ENCODE assay signal across 9 mouse cellular contexts in the genomic region with DNA sequence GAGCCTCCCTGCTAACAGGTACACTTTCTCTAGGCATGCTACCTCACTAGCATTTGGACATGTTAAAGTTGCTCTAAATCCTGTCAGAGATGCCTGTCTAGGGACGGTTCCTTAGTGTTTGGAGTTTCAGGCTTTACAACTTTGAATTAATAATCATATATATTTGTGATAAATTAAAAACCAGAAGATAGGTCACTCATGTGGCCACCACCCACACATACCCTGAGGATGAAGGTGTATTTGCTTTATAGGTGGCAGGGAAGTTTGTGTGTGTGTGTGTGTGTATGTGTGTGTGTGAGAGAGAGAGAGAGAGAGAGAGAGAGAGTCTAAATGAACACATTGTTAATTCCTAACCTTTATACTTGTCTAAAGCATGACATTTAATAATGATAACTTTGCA.
DNase-seq lines count a peak whose midpoint lies in the region; ATAC-seq and TF ChIP-seq lines count a peak whose summit lies in the region.
"Had no signal": no experiment of that assay in that cellular context is flagged by ENCODE, and none has a peak within 500 bp of the region (broad histone marks: within the 10 kb centered on the region; RNA-seq: fewer than 3 reads in every experiment).

No protein-coding gene starts in this region.

- no peaks in the 10 kb centered on the region for H3K27me3 ChIP-seq in heart, embryonic 13.5 days (replicated peaks)
- no peaks in the 10 kb centered on the region for H3K27me3 ChIP-seq in C2C12 (ENCODE audit: control insufficient read depth, insufficient read depth, insufficient read length)
- no peaks in the 10 kb centered on the region for H3K27me3 ChIP-seq in forebrain, embryonic 15.5 days
- H3K27me3 ChIP-seq in liver, embryonic 15.5 days: peaks cover 7% of the 10 kb centered on the region

- H3K79me2 ChIP-seq in C2C12 (ENCODE audit: control insufficient read depth, insufficient read depth): peaks cover 61% of the 10 kb centered on the region

- no peaks in the 10 kb centered on the region for H3K9me3 ChIP-seq in heart, embryonic 13.5 days
- no peaks in the 10 kb centered on the region for H3K9me3 ChIP-seq in forebrain, embryonic 15.5 days
- H3K9me3 ChIP-seq in liver, embryonic 15.5 days (replicated peaks): no peaks in the 10 kb centered on the region

- no peaks in the 10 kb centered on the region for H3K36me3 ChIP-seq in heart, embryonic 13.5 days
- no peaks in the 10 kb centered on the region for H3K36me3 ChIP-seq in C2C12 (ENCODE audit: control insufficient read depth, insufficient read depth)
- H3K36me3 ChIP-seq in forebrain, embryonic 15.5 days: no peaks in the 10 kb centered on the region
- no peaks in the 10 kb centered on the region for H3K36me3 ChIP-seq in liver, embryonic 15.5 days (replicated peaks)

- no peak for DNase-seq in heart, postnatal 25 days (ENCODE audit: low spot score)
- DNase-seq in left cerebral cortex, postnatal 36 days (ENCODE audit: low spot score in 2 of 2): no peak
- DNase-seq in adrenal gland, postnatal 14 days: no peak
- DNase-seq: cerebellum, adult 9-10 months had no signal

- 47% methylated on average over 1 of the region's 1 CpGs for WGBS in heart, embryonic 13.5 days
- 40% methylated on average over 1 of the region's 1 CpGs for WGBS in forebrain, embryonic 15.5 days
- WGBS in liver, embryonic 15.5 days (ENCODE audit: insufficient replicate concordance): 29% methylated on average over 1 of the region's 1 CpGs

- H3K4me2 ChIP-seq in heart, embryonic 13.5 days: peak overlapping the region; percentile 90
- peak overlapping the region; percentile 63 for H3K4me2 ChIP-seq in forebrain, embryonic 15.5 days (replicated peaks)
- H3K4me2 ChIP-seq in liver, embryonic 15.5 days: peak overlapping the region; percentile 98

- TF ChIP-seq CTCF in C2C12 (IDR thresholded peaks at IDR 0.05; ENCODE audit: control insufficient read depth, insufficient read depth, insufficient read length): no peak

- peak overlapping the region; percentile 97 for H3K9ac ChIP-seq in heart, embryonic 13.5 days
- peak overlapping the region; percentile 93 for H3K9ac ChIP-seq in forebrain, embryonic 15.5 days (replicated peaks)
- peak overlapping the region; percentile 72; the same call in 1 of the 2 replicates for H3K9ac ChIP-seq in liver, embryonic 15.5 days

- ATAC-seq in heart, embryonic 13.5 days (ENCODE audit: extremely low read depth, insufficient number of reproducible peaks, low FRiP score, low TSS enrichment): no peak
- ATAC-seq in forebrain, embryonic 15.5 days (replicated peaks): no peak
- no peak for ATAC-seq in liver, embryonic 15.5 days (ENCODE audit: insufficient read depth)
- ATAC-seq in megakaryocyte-erythroid progenitor cell, adult 5-6 weeks (replicated peaks; ENCODE audit: low FRiP score, low TSS enrichment, poor library complexity, severe bottlenecking): no peak

- H3K4me3 ChIP-seq in heart, embryonic 13.5 days: peak overlapping the region; percentile 91
- peak overlapping the region; percentile 82 for H3K4me3 ChIP-seq in C2C12 (ENCODE audit: insufficient read depth, poor library complexity, severe bottlenecking)
- H3K4me3 ChIP-seq in forebrain, embryonic 15.5 days: peak overlapping the region; percentile 95
- peak overlapping the region; percentile 70 for H3K4me3 ChIP-seq in liver, embryonic 15.5 days (replicated peaks)

- H3ac ChIP-seq in C2C12 (ENCODE audit: control insufficient read depth, insufficient read length, low read depth): peak overlapping the region; percentile 4

- intact Hi-C loops in heart, postnatal 25 days (cut with DNase I): loop anchor here (10.0 kb wide), 1 partner anchor 50 kb away; no protein-coding TSS in a partner anchor
- intact Hi-C loops in left cerebral cortex, postnatal 36 days (cut with DNase I): no loop called here

- H3K27ac ChIP-seq in heart, embryonic 13.5 days (replicated peaks): 0 out of 2 replicates have a peak overlapping the region, but pooled peaks have one; percentile 70
- H3K27ac ChIP-seq in forebrain, embryonic 15.5 days (replicated peaks): no peak overlapping the region
- H3K27ac ChIP-seq in liver, embryonic 15.5 days (replicated peaks): no peak overlapping the region

- H3K4me1 ChIP-seq in heart, embryonic 13.5 days: peaks cover 53% of the 10 kb centered on the region
- H3K4me1 ChIP-seq in forebrain, embryonic 15.5 days: peaks cover 38% of the 10 kb centered on the region
- H3K4me1 ChIP-seq in liver, embryonic 15.5 days (replicated peaks): peaks cover 46% of the 10 kb centered on the region

- H3K79me3 ChIP-seq in C2C12 (ENCODE audit: low read depth): peaks cover 40% of the 10 kb centered on the region

TF ChIP-seq in C2C12, 6 proteins besides CTCF, POLR2A, EP300 and RAD21:
- TF ChIP-seq MYOG (IDR thresholded peaks at IDR 0.05; ENCODE audit: control insufficient read depth, extremely low read depth, insufficient read length): no peak
TF ChIP-seq in C2C12: peak in this region for 0.
